Mouse (Mus musculus) retina, adult 2 months (tissue): Measurements from ENCODE around the gene Serpina6.
"Not testable (repeated sequence)": the region's sequence is repeated elsewhere in the genome, so short reads cannot be mapped to it uniquely, and the experiment has no call there.

Experiments
- DNase-seq: peaks from one replicate; pipeline ENCODE4 v3.0.0-alpha.2; 2012; ENCODE audit warnings: low read depth, low spot score

Gene Serpina6

GRCm38 (mm10) chr12:103656848-103657626 lies at the start of gene Serpina6:
TSS of gene Serpina6 (minus strand) at chr12:103657212.
- no peak for DNase-seq

- DNase-seq = no peak
These were observed 49.1 kb upstream of the Serpina6 start for GRCm38 (mm10) chr12:103706113-103706512.

DNA sequence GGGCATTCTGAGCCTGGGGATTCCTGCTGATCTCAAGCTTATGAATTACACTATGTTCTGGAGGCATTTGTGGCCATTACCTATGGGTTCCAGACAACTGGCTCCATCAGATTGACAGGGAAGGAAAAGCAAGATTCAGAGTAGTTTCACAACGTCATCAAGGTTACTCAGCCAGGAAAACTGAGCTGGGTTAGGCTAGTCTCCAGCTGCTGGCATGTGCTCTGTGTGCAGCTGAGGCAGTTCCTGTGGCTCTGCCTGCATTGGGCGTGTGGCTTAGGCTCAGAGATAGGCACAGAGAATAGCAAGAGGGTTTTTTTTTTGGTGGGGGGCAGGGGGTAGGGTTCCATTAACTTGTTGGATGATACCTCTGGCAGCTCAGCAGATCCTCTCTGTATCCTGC lies 48.5 kb upstream of the Serpina6 start:
- DNase-seq = no peak

DNA sequence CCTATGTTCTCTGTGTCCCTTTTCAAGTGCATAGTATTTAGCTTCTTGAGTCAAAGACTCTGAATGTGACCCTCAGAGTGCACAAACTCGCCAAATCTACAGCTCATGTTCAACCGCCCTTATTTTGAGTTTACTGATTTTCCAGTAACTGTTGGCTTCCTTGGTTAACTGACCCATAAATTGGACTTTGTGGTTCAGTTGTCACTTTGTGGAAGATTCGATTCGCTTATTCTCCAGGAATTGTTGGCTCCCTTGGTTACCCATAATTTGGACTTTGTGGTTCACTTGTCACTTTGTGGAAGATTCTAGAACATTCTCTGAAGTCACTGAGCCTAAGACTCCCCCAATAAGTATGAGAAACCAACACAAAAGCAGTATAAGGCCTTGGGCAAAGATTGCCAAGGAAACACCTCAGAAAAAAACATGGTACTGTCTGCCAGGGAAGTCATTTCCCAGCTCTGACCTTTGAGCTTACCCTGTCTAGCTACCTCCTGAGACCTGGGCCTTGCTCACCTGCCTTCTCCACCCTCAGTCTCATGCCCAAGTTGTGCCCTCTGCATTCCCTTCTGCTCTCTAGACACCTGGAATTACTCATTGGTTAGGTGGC lies 43.2 kb upstream of the Serpina6 start:
- DNase-seq = no peak

DNA sequence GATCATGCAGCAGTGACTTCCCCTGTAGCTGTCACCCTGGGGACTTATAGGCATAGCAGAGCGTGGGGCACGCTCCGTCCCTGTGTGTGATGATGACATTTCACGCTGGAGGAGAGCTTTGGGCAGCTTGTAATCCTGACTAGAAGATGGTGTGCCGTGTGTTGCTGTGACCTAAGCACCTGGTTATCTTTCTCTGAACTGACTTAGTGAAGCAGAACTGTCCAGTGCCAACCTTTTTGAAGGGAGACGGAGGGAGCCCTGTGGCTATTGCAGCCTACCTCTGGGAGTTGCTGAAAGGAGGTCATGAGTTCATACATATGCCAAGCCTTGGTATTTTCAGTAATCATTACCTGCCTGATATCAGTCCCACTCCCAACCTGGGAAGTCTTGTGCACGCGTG lies 38.4 kb upstream of the Serpina6 start, which contains the start of gene Serpina1f:
Serpina1f (minus strand) TSS at position 101 of the 400 bp plus-strand sequence.
- no peak for DNase-seq

DNA sequence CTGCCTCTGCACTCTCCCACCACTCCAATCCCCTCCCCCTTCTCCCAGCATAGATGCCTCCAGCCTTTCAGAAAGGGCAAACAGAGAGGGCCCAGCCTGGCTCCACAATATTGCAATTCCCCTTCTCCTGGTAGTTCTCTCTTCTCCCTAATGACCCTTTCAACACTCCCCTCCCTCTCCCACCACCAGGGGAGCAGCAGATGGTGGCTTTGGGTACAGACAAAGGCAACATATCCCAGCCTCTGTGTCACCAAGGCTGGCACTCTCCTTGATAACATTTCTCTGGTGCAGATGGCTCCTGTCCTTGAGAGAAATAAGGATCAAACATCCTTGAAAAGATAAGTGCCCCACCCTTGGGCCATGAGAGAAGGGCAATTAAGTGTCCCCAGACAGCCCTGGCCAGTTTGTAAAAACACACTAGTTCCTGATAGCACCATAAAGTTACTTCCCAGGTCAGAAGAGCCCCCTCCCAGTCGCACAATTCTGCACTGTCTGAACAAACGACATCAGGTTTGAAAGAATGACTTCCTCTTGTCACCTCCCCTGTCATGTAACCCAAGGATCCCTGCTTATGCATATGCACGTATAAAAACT lies 31.3 kb upstream of the Serpina6 start:
- no peak for DNase-seq

GRCm38 (mm10) chr12:103687021-103687420 lies 30.0 kb upstream of the Serpina6 start:
- DNase-seq = no peak

GRCm38 (mm10) chr12:103686050-103686449 lies 29.0 kb upstream of the Serpina6 start:
- DNase-seq = no peak

- no peak for DNase-seq
These were observed 28.4 kb upstream of the Serpina6 start for GRCm38 (mm10) chr12:103685386-103685785.

- DNase-seq = no peak
These were observed 26.8 kb upstream of the Serpina6 start for GRCm38 (mm10) chr12:103683775-103684174.

GRCm38 (mm10) chr12:103681739-103682138 lies 24.7 kb upstream of the Serpina6 start:
- no peak for DNase-seq

DNA sequence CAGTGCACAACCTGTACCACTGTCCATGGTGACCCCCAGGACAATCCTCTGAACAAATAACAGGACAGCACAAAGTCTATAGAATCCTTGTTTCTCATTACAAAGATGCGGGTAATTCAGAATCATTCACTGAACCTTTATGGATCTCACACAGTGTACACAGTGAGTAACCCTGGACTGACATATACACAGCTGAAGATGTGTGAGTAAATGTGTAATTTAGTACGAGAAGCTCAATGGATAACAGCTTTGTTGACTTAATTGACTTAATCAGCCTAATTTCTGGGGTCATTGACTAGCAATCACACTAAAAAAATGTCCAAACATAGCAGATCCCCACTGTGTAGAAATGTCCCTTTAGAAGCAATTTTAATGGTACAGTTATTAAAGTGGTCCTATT lies 24.2 kb upstream of the Serpina6 start:
- DNase-seq = no peak

- not testable (repeated sequence) for DNase-seq
These were observed 22.8 kb upstream of the Serpina6 start for GRCm38 (mm10) chr12:103679853-103680252.

DNA sequence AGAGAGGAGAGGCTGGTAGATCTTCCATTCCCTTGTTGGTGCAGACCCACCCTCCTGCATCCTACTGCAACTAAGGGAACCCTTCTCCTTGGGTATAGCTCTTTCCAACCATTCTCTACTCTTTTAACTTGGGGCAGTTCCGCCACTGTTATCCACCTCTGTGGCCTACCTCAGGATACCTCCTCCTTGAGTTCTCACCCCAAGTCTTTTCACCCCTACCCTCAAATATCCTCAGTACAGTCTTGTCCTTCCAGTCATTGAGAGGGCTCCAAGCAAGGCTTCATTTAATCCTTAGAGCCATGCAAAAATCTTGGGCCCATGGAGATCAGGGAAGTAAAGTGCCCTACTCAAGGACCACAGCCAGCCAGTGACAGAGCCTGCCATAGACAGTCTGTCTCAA lies 19.0 kb upstream of the Serpina6 start, which contains the start of gene Serpina16:
Serpina16 (minus strand) TSS at position 101 of the 400 bp plus-strand sequence.
- DNase-seq = no peak

DNA sequence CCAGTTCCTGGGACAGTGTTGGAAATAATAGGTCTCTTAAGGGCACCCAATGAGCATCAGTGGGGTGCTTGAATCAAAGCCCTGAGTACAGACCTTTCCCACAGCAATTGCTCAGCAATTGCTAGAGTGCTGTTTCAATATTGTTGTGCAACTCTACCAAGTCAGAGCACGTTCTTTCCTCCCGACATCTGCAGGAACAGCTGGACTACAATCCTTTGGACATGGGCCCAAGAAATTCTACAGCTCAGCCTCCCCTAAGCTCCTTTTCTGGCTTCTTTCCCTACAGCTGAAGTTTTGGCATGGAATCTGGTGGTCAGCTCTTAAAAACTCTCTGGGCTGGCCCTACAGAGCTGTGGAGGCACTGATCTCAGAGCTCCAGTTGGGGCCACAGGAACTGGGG lies 16.2 kb upstream of the Serpina6 start:
- DNase-seq = no peak

DNA sequence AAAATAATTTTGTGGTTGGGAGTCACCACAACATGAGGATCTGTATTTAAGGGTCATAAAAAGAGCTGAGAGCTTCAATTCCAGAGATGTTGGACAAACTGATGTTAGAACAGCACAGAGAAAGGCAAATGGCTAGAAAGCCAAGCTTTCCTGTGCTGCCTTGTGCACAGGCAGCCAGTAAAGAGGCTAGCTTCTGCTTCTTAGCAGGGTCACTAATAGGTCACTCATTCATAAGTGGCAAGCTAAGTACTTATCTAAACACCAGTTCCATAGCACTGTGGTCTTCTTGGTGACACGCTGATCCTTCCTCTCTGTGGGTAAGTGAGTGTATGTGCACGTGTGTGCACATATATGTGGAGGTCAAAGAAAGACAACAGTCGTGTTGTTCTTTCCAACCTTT lies 14.5 kb upstream of the Serpina6 start:
- DNase-seq = no peak

- DNase-seq = no peak
These were observed 14.0 kb upstream of the Serpina6 start for GRCm38 (mm10) chr12:103670964-103671363.

GRCm38 (mm10) chr12:103670344-103670743 lies 13.3 kb upstream of the Serpina6 start:
- no peak for DNase-seq

DNA sequence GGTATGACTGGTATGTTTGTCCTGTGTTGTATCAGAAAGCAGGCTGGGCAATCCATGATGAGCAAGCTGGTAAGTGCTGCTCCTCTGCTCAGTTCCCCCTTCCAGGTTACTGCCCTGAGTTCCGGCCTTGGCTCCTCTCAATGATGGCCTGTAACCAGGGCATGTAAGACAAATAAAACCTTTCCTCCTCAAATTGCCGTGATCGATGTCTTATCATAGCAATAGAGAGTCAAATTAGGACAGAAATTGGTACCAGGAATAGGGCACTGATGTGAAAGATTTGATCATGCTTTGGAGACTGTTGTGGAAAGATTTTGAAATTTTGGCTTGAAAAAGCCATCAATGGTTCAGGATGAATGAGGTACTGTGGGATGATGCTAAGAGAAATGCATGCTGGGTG lies 8.3 kb upstream of the Serpina6 start:
- DNase-seq = no peak

DNA sequence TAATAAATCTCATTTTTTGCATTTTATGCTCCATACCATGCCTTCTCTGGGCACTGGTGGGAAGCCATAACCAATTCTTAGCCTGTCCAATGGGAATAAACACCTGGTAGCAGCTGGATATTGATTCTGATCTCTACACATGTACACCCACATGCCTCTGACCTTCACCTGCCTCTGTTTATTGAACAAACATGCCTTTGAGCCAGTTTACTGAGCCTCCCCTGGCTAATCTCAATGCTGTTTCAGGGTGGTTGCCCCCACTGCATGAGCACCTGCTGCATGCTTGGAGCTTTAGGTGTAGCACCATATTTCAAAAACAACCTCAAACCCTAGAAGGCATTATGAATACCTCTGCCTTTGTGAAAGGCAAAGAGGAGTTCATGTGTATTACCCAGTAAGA lies 5.0 kb upstream of the Serpina6 start:
- DNase-seq = not testable (repeated sequence)

DNA sequence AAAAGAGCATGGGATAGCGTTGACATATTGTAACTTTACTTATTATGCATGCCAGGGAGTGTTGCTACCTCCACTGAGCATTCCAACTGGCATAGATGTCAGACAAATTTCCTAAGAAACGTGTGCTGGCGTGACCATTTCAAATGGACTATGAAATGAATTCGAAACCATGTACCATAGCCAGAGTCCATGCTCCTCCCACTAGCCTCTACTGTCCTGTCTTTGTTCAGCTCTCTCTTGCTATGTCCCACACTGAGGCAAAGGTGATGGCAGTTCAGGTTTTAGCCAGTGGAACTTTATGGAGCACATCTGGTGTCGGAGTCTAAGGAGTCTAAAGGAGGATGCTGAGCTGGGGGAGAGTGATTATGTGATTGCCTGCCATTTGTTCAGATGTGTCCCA lies 3.1 kb upstream of the Serpina6 start:
- DNase-seq = no peak

GRCm38 (mm10) chr12:103659171-103659570 lies 2.2 kb upstream of the Serpina6 start:
- DNase-seq = no peak

DNA sequence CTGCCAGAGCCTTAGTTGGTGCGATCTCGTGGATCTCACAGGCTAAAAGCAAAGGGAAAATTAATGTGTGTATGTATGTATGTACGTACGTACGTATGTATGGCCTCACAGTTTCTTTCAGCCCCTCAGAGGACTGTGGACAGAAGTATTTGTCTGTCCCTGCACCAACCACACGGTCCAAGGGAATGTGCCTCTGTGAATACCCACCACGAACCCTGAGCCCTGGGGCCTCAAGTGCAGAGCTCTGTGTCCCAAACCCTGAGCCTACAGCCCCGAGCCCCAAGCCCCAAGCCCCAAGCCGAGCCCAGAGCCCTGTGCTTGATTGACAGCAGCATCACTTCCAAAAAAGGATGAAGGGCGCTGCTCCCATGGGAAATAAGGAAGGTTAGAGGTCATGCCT lies 979 bp upstream of the Serpina6 start:
- no peak for DNase-seq
